Mouse (Mus musculus) intestine, embryonic 16.5 days (tissue): Measurements from ENCODE around the gene Copb1. TPM values are rescaled to one million over a fixed set of nuclear protein-coding genes. Genes with fewer than 3 reads are reported as not detected.
A peak's percentile ranks its signal among the peaks of the same experiment; 100 is the strongest.
"Not testable (repeated sequence)": the region's sequence is repeated elsewhere in the genome, so short reads cannot be mapped to it uniquely, and the experiment has no call there.

ENCODE experiments used
- ATAC-seq: fragments of 200-750 bp; cut with Nextera tagmentation; 2 replicates; pipeline ENCODE4 v1.8.0; 2017; ENCODE audit warnings: moderate TSS enrichment, moderate library complexity
- H3K27ac ChIP-seq: fragments of 300-500 bp; sonication (generic); 2 replicates; pipeline ENCODE4 v1.5.1; 2014; ENCODE audit warnings: mild to moderate bottlenecking, low read length
- H3K27me3 ChIP-seq: fragments of 300-500 bp; sonication (generic); replicated peaks from 2 replicates; pipeline ENCODE4 v1.6.1; 2014; ENCODE audit warnings: low read length, control low read depth, mixed read lengths; ENCODE audit not compliant: control insufficient read depth, insufficient read depth
- H3K36me3 ChIP-seq: fragments of 300-500 bp; sonication (generic); 2 replicates; pipeline ENCODE4 v1.6.1; 2014; ENCODE audit warnings: low read length, control low read depth; ENCODE audit not compliant: control insufficient read depth, insufficient read depth
- H3K4me1 ChIP-seq: fragments of 300-500 bp; sonication (generic); 2 replicates; pipeline ENCODE4 v1.6.1; 2014; ENCODE audit warnings: low read length, control low read depth, mixed read lengths; ENCODE audit not compliant: control insufficient read depth, insufficient read depth
- H3K4me2 ChIP-seq: fragments of 300-500 bp; sonication (generic); 2 replicates; pipeline ENCODE4 v1.6.1; 2014; ENCODE audit warnings: low read depth, low read length, control low read depth
- H3K4me3 ChIP-seq: fragments of 300-500 bp; sonication (generic); 2 replicates; pipeline ENCODE4 v1.5.1; 2014; ENCODE audit warnings: mild to moderate bottlenecking, low read length
- H3K9ac ChIP-seq: fragments of 300-500 bp; sonication (generic); 2 replicates; pipeline ENCODE4 v1.6.1; 2014; ENCODE audit warnings: low read depth, low read length
- H3K9me3 ChIP-seq: fragments of 300-500 bp; sonication (generic); 2 replicates; pipeline ENCODE4 v1.6.1; 2016; ENCODE audit warnings: low read length, control low read depth; ENCODE audit not compliant: control insufficient read depth
- WGBS: fragments of 180-500 bp; shearing (Covaris S2); extraction: QIAGEN DNeasy Blood & Tissue Kit; methylation state at CpG from one replicate; pipeline ENCODE4 v1.1.7; 2014; 5-methylcytosine and 5-hydroxymethylcytosine counted together
- polyA plus RNA-seq: library from polyadenylated mRNA; unstranded; fragments of >200 nt; fragmentation: Nextera tagmentation; extraction: Ambion mirVana; gene quantifications from 2 replicates; pipeline ENCODE4 v1.2.1, GENCODE M21; 2015

Copb1 gene
- polyA plus RNA-seq, 1 experiment from 2014 or later = 123 TPM

DNA sequence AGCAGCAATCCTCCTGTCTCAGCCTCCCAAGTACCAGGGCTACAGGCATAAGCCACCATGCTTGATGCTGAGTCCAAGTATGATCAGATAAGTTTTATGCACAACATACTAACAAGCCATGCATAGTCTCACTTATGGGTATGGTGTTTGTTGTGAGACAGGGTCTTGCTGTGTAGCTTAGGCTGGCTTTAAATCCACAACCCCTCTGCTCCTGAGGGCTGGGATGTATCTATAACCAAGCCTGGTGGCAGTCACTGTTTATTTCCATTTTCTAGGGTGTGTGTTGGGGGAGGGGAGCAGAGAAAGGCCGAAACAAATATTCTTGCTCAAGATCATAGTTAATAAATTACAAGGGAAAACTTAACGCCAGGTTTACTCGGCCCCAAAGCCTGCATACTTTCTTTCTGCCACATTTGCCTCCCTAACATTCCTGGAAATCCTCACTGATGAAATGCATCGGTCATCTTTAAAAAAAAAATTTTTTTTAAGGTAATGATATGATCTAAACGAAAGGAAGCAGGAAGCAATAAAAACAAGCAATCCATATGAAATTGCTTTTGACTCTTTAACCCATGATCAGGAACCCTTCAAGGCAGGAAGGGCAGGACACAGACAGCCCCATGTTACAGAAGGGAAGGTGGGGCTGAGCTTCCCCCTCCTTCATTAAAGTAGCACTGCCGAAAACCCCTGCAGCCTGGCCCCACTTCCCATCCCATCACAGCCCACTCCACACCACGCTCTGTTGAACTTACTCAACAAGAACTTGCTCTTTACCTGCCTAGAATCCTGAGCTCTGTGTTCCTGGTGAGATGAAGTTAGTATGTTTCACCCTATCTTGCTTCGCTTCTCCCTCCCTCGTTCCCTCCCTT is 50.8 kb downstream of the Copb1 start:
- H3K4me3 ChIP-seq = no peak overlapping the region
- H3K36me3 ChIP-seq = no peaks in the 10 kb centered on the region
- ATAC-seq = peak; percentile 54
- 29% methylated on average over 9 of the region's 9 CpGs for WGBS
- H3K4me2 ChIP-seq = peak overlapping the region; percentile 27; the same call in 1 of the 2 replicates
- 0 out of 2 replicates have a peak overlapping the region, but pooled peaks have one; percentile 33 for H3K9ac ChIP-seq
- peak overlapping the region; percentile 68 for H3K27ac ChIP-seq
- no peaks in the 10 kb centered on the region for H3K27me3 ChIP-seq
- H3K4me1 ChIP-seq = peaks cover 14% of the 10 kb centered on the region
- H3K9me3 ChIP-seq = no peaks in the 10 kb centered on the region

DNA sequence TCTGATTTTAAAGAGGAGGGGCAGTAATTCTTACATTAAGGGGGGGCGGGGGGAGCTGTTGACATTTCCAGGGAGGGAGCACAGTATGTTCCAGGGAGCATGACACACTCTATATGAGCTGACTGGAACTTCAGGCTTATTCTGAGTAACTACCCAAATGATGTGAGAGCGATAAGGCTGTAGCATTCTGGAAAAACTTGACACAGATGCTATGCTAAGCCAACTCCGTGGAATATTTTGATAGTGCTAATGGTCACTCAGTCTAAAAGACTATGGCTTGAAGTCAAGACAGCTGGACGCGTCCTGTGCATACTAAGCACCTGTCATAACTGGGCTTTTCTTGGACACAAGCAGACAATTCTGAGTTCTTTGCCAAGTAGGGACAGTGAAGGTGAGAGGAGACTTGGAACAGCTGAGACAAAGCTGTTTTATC is 51.5 kb downstream of the Copb1 start:
- H3K4me3 ChIP-seq = no peak overlapping the region
- no peaks in the 10 kb centered on the region for H3K9me3 ChIP-seq
- WGBS = 71% methylated on average over 5 of the region's 5 CpGs
- ATAC-seq = no peak
- no peaks in the 10 kb centered on the region for H3K36me3 ChIP-seq
- peaks cover 14% of the 10 kb centered on the region for H3K4me1 ChIP-seq
- no peaks in the 10 kb centered on the region for H3K27me3 ChIP-seq
- H3K4me2 ChIP-seq = no peak overlapping the region
- H3K27ac ChIP-seq = peak overlapping the region; percentile 57; the same call in 1 of the 2 replicates
- no peak overlapping the region for H3K9ac ChIP-seq

DNA sequence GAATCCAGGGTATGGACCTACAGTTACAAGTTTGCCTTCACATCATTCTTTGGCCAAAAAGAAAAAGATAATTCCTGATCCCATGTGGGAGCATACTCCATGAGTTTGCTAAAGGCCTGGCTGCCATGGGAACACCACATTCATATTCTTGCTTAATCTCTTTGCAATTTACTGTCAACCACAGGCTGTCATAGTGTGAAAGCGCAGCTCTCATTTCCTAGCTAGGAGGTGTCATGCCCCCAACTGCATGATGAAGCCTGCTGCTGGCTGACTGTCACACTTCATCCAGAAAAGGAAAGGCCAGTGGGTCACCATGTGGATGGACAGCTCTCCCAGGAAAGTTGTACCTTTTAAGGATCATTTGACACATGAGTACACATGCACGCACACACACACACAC is 53.9 kb downstream of the Copb1 start:
- H3K27ac ChIP-seq = no peak overlapping the region
- no peaks in the 10 kb centered on the region for H3K27me3 ChIP-seq
- H3K36me3 ChIP-seq = no peaks in the 10 kb centered on the region
- H3K9me3 ChIP-seq = no peaks in the 10 kb centered on the region
- H3K4me1 ChIP-seq = peaks cover 14% of the 10 kb centered on the region
- no peak overlapping the region for H3K4me2 ChIP-seq
- ATAC-seq = no peak
- no peak overlapping the region for H3K4me3 ChIP-seq
- WGBS = 80% methylated on average over 2 of the region's 2 CpGs
- no peak overlapping the region for H3K9ac ChIP-seq

DNA sequence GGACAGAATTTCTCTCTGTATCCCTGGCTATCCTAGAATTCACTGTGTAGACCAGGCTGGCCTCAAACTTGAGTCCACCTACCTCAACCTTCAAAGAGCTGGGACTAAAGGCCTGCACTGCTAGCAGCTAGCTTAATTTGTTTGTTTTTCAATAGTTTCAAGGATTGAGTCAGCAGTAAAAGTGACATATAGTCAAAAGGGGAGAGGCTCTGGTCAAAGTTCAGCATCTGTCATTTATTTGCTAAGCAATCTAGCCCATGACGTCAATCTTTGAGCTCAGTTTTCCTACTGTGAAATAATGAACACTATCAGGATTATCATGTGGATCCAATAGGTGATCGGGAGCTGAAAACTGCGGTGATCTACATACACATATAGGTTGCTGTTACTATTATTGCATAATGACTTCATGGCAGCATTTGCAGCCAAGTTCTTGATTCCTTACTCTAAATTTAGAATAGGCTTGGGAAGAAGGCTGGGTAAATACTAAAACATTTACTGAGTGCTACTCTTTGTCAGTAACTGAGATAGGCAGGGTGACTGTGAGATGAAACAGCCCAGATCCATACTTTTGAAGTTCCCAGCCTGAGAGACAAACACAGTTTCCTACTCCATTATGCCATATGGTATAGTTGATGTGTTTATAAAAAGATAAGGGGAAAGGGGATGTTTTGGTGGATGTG is 54.9 kb downstream of the Copb1 start:
- no peaks in the 10 kb centered on the region for H3K27me3 ChIP-seq
- ATAC-seq = peak; percentile 47; the same call in 1 of the 2 replicates
- no peak overlapping the region for H3K4me2 ChIP-seq
- H3K9me3 ChIP-seq = no peaks in the 10 kb centered on the region
- peak overlapping the region; percentile 20; the same call in 1 of the 2 replicates for H3K27ac ChIP-seq
- no peak overlapping the region for H3K9ac ChIP-seq
- H3K36me3 ChIP-seq = no peaks in the 10 kb centered on the region
- H3K4me1 ChIP-seq = peaks cover 14% of the 10 kb centered on the region
- 40% methylated on average over 3 of the region's 3 CpGs for WGBS
- H3K4me3 ChIP-seq = no peak overlapping the region

DNA sequence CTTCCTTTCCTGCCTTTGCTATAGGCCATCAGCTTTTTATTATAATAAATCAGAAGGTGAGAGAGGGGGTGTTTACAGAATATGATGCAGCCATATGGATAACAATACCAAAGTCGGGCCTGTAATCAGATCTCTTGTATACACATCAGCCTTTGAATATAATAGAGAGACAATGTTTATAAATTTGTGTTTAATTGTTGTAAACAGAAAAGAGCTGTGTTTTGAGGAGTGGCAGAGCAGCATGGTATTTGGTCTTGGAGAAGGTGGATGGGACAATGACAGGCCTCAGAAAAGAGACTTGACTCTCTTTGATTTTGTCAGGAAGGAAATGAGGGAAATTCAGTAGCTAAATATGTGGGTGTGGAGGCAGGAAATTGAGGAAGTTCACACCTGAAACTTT is 56.3 kb downstream of the Copb1 start:
- ATAC-seq = no peak
- no peaks in the 10 kb centered on the region for H3K36me3 ChIP-seq
- H3K9me3 ChIP-seq = no peaks in the 10 kb centered on the region
- peaks cover 4% of the 10 kb centered on the region; the same call in 1 of the 2 replicates for H3K4me1 ChIP-seq
- H3K27ac ChIP-seq = no peak overlapping the region
- no peak overlapping the region for H3K4me2 ChIP-seq
- no peak overlapping the region for H3K9ac ChIP-seq
- 42% methylated on average over 1 of the region's 1 CpGs for WGBS
- H3K4me3 ChIP-seq = no peak overlapping the region
- H3K27me3 ChIP-seq = no peaks in the 10 kb centered on the region

DNA sequence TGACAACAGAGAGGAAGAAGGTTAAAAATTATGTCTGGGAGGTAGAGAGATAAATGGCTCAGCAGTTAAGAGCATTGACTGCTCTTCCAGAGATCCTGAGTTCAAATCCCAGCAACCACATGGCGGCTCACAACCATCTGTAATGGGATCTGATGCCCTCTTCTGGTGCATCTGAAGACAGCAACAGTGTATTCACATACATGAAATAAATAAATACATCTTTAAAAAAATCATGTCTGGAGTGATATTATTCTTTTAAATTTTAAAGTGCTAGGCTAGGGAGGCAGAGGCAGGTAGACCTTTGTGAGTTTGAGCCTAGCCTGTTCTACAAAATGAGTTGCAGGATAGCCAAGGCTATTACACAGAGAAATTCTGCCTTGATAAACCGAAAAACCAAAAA is 57.9 kb downstream of the Copb1 start:
- H3K4me2 ChIP-seq, ATAC-seq, H3K9me3 ChIP-seq, H3K4me1 ChIP-seq, H3K27me3 ChIP-seq, H3K36me3 ChIP-seq, H3K9ac ChIP-seq, H3K27ac ChIP-seq, H3K4me3 ChIP-seq: not testable (repeated sequence)
- 81% methylated on average over 2 of the region's 2 CpGs for WGBS

DNA sequence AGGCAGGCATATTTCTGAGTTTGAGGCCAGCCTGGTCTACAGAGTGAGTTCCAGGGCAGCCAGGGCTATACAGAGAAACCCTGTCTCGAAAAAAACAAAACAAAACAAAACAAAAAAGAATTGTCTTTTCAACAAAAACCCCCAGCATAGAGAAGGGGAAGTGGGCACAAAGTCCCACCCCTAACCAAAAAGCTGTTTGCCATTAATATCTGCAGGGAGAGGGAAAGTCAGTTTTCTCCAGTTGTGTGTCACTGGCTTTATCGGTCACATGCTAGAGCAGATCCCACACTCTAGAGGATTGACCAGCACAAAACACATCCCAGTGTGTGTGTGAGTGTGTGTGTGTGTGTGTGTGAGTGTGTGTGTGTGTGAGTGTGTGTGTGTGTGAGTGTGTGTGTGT is 59.7 kb downstream of the Copb1 start:
- not testable (repeated sequence) for H3K4me1 ChIP-seq, H3K27me3 ChIP-seq, H3K9ac ChIP-seq, H3K4me2 ChIP-seq, H3K4me3 ChIP-seq, H3K36me3 ChIP-seq, H3K27ac ChIP-seq, H3K9me3 ChIP-seq, ATAC-seq
- 84% methylated on average over 2 of the region's 2 CpGs for WGBS

DNA sequence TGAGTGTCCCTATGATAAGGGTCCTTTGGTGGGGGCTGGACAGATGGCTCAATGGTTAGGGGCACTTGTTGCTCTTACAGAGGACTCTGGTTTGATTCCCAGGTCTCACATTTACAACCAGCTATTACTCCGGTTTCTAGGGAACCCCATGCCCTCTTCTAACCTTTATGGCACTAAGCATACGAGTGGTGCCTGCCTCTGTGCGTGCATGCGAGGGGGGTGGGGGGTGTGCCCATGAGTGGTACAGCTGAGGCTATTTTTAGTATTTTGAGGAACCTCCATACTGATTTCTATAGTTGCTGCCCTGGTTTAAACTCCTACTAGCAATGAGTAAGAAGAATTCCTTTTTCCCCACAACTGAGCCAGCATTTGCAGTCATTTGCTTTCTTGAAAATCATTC is 60.3 kb downstream of the Copb1 start:
- H3K27ac ChIP-seq = no peak overlapping the region
- WGBS = 70% methylated on average over 4 of the region's 4 CpGs
- no peaks in the 10 kb centered on the region for H3K4me1 ChIP-seq
- no peak overlapping the region for H3K4me3 ChIP-seq
- H3K36me3 ChIP-seq = no peaks in the 10 kb centered on the region
- no peak for ATAC-seq
- no peak overlapping the region for H3K9ac ChIP-seq
- H3K27me3 ChIP-seq = no peaks in the 10 kb centered on the region
- no peak overlapping the region for H3K4me2 ChIP-seq
- no peaks in the 10 kb centered on the region for H3K9me3 ChIP-seq

DNA sequence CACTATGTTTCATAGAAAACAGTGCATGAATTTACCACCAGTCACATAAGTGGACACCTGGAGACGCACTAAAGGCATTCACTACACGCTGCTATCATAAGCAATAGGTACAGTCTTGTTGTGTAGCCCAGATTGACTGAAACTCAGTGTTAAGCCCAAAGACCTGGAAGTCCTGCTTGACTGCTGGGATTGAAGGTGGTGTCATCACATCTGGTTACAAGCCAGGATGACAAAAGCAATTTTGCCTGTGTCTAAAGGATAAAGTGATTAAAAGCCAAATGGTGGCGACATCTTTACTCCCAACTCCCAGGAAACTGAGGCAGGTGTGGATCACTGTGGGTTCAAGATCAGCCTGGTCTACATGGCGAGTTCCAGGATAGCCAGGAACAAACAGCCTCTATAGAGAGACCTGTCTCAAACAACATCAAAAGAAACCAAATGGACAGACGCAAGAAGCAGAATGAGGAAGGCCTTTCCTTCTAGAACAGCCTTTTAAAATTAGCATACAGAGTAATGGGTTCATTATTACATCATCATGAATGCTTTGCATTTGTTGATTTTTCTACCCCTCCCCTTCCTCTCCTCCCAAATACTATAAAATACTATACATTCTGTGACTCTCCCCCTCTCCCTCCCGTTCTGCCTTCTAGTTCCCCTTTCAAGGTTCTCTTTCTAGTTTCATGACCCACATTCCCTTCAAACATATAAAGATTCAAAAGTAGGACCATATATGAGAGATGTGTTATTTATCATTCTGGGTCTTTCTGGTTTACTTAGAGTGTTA is 61.0 kb downstream of the Copb1 start:
- WGBS = 84% methylated on average over 6 of the region's 6 CpGs
- no peak overlapping the region for H3K4me3 ChIP-seq
- H3K36me3 ChIP-seq = no peaks in the 10 kb centered on the region
- no peaks in the 10 kb centered on the region for H3K4me1 ChIP-seq
- no peak for ATAC-seq
- H3K9ac ChIP-seq = no peak overlapping the region
- H3K27me3 ChIP-seq = no peaks in the 10 kb centered on the region
- no peak overlapping the region for H3K27ac ChIP-seq
- no peaks in the 10 kb centered on the region for H3K9me3 ChIP-seq
- no peak overlapping the region for H3K4me2 ChIP-seq
